Mouse (Mus musculus) CD4-positive, CD25-positive, alpha-beta regulatory T cell, adult 2 months (primary cell): Measurements from ENCODE around the gene Platr17.
"Not testable (repeated sequence)": the region's sequence is repeated elsewhere in the genome, so short reads cannot be mapped to it uniquely, and the experiment has no call there.

ENCODE experiments used
- DNase-seq: peaks from one replicate; pipeline ENCODE4 v3.0.0-alpha.2; 2012; ENCODE audit warnings: low read depth, low spot score

The Platr17 gene

GRCm38 (mm10) chr17:33904835-33905234, at the start of gene Platr17:
Platr17 (plus strand) TSS chr17:33905135.
- not testable (repeated sequence) for DNase-seq

- no peak for DNase-seq
Observed at GRCm38 (mm10) chr17:33857816-33858215, 47.1 kb upstream of the Platr17 start.

GRCm38 (mm10) chr17:33865330-33866030, 39.5 kb upstream of the Platr17 start:
- DNase-seq, result peak; percentile 92

GRCm38 (mm10) chr17:33873537-33873936, 31.4 kb upstream of the Platr17 start, which contains the start of gene Gm7029:
Gm7029 (plus strand) TSS chr17:33873837.
- DNase-seq, result not testable (repeated sequence)

- no peak for DNase-seq
Observed at GRCm38 (mm10) chr17:33874411-33874810, 30.5 kb upstream of the Platr17 start.

- peak; percentile 34 for DNase-seq
Observed at GRCm38 (mm10) chr17:33875797-33876196, 29.1 kb upstream of the Platr17 start.

GRCm38 (mm10) chr17:33884320-33884719, 20.6 kb upstream of the Platr17 start:
- not testable (repeated sequence) for DNase-seq

GRCm38 (mm10) chr17:33887802-33888201, 17.1 kb upstream of the Platr17 start:
- not testable (repeated sequence) for DNase-seq

GRCm38 (mm10) chr17:33888230-33888629, 16.7 kb upstream of the Platr17 start:
- DNase-seq, result not testable (repeated sequence)

GRCm38 (mm10) chr17:33889941-33890532, 14.9 kb upstream of the Platr17 start:
- DNase-seq, result not testable (repeated sequence)

- DNase-seq, result peak; percentile 99
Observed at GRCm38 (mm10) chr17:33890533-33891059, 14.3 kb upstream of the Platr17 start, which contains the start of gene Kifc1. Kifc1 (minus strand) TSS chr17:33890661.

GRCm38 (mm10) chr17:33891357-33891756, 13.6 kb upstream of the Platr17 start:
- no peak for DNase-seq

- DNase-seq, result not testable (repeated sequence)
Observed at GRCm38 (mm10) chr17:33891892-33892291, 13.0 kb upstream of the Platr17 start.

- no peak for DNase-seq
Observed at GRCm38 (mm10) chr17:33892429-33892828, 12.5 kb upstream of the Platr17 start.

- DNase-seq, result not testable (repeated sequence)
Observed at GRCm38 (mm10) chr17:33893011-33893410, 11.9 kb upstream of the Platr17 start.

GRCm38 (mm10) chr17:33897114-33897794, 7.7 kb upstream of the Platr17 start:
- peak; percentile 92 for DNase-seq

- not testable (repeated sequence) for DNase-seq
Observed at GRCm38 (mm10) chr17:33898193-33898592, 6.7 kb upstream of the Platr17 start.

GRCm38 (mm10) chr17:33899642-33900041, 5.3 kb upstream of the Platr17 start:
- no peak for DNase-seq

- DNase-seq, result no peak
Observed at GRCm38 (mm10) chr17:33900281-33900988, 4.5 kb upstream of the Platr17 start.

- DNase-seq, result no peak
Observed at GRCm38 (mm10) chr17:33900989-33901314, 4.0 kb upstream of the Platr17 start.

- no peak for DNase-seq
Observed at GRCm38 (mm10) chr17:33901653-33902052, 3.3 kb upstream of the Platr17 start.

- DNase-seq, result no peak
Observed at GRCm38 (mm10) chr17:33902079-33902478, 2.9 kb upstream of the Platr17 start.
